Mouse (Mus musculus) forelimb bud, embryonic 11.5 days (tissue): ENCODE measurements around the gene Muc2.
A peak's percentile ranks its signal among the peaks of the same experiment; 100 is the strongest.
"Not testable (repeated sequence)": the region's sequence is repeated elsewhere in the genome, so short reads cannot be mapped to it uniquely, and the experiment has no call there.

ENCODE experiments used
- DNase-seq: peaks from one replicate; pipeline ENCODE4 v3.0.0-alpha.2; 2012; ENCODE audit warnings: low read depth, low spot score

Gene Muc2

GRCm38 (mm10) chr7:141690040-141690439, at the start of gene Muc2:
Muc2 (plus strand) TSS chr7:141690340.
- DNase-seq, result no peak

- no peak for DNase-seq
These were observed 47.8 kb upstream of the Muc2 start for GRCm38 (mm10) chr7:141642375-141642774.

- DNase-seq, result no peak
These were observed 47.0 kb upstream of the Muc2 start for GRCm38 (mm10) chr7:141643160-141643559.

- DNase-seq, result no peak
These were observed 43.1 kb upstream of the Muc2 start for GRCm38 (mm10) chr7:141647083-141647482.

- DNase-seq, result no peak
These were observed 42.3 kb upstream of the Muc2 start for GRCm38 (mm10) chr7:141647815-141648214.

GRCm38 (mm10) chr7:141652191-141652590, 37.9 kb upstream of the Muc2 start:
- no peak for DNase-seq

- no peak for DNase-seq
These were observed 29.8 kb upstream of the Muc2 start for GRCm38 (mm10) chr7:141660346-141660745.

- no peak for DNase-seq
These were observed 28.7 kb upstream of the Muc2 start for GRCm38 (mm10) chr7:141661481-141661880.

- no peak for DNase-seq
These were observed 27.9 kb upstream of the Muc2 start for GRCm38 (mm10) chr7:141662223-141662622.

- DNase-seq, result peak; percentile 46
These were observed 23.9 kb upstream of the Muc2 start for GRCm38 (mm10) chr7:141666190-141666589.

GRCm38 (mm10) chr7:141669097-141669496, 21.0 kb upstream of the Muc2 start:
- DNase-seq, result not testable (repeated sequence)

- DNase-seq, result peak; percentile 31
These were observed 19.1 kb upstream of the Muc2 start for GRCm38 (mm10) chr7:141670999-141671398.

- no peak for DNase-seq
These were observed 18.4 kb upstream of the Muc2 start for GRCm38 (mm10) chr7:141671626-141672291.

GRCm38 (mm10) chr7:141678922-141679321, 11.2 kb upstream of the Muc2 start:
- DNase-seq, result no peak

GRCm38 (mm10) chr7:141687330-141687729, 2.8 kb upstream of the Muc2 start:
- DNase-seq, result no peak

- DNase-seq, result peak; percentile 10
These were observed 3.6 kb downstream of the Muc2 start for GRCm38 (mm10) chr7:141693591-141694273.

- no peak for DNase-seq
These were observed 4.1 kb downstream of the Muc2 start for GRCm38 (mm10) chr7:141694274-141694639.

- DNase-seq, result no peak
These were observed 6.4 kb downstream of the Muc2 start for GRCm38 (mm10) chr7:141696538-141696937.

GRCm38 (mm10) chr7:141699556-141700220, 9.5 kb downstream of the Muc2 start:
- no peak for DNase-seq

GRCm38 (mm10) chr7:141747451-141748100, 57.4 kb downstream of the Muc2 start:
- no peak for DNase-seq

GRCm38 (mm10) chr7:141752513-141752912, 62.4 kb downstream of the Muc2 start:
- DNase-seq, result no peak

- DNase-seq, result peak; percentile 71
These were observed 65.7 kb downstream of the Muc2 start for GRCm38 (mm10) chr7:141755831-141756230.
